Mouse (Mus musculus): ENCODE data around the gene Arhgap23. TPM values are rescaled to one million over a fixed set of nuclear protein-coding genes. Genes with fewer than 3 reads are reported as not detected.

Arhgap23 gene
- polyA plus RNA-seq, 1 experiment from 2014 or later, result 7.9 TPM

DNA sequence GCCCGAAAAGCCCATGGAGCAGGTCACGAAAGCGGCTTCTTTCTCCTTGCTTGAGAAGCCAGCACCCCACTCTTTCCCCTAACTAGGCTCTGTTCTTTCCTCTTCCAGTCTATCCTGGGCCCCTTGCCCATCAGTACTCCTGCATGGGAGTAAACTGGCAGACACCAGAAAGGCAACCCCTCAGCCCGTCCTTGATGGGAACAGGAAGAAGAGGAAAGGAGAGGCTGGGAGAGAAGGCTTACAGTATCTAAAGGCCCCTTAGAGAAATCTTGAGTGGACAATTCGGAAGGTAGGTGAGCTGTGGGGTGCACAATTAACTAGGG is 119.9 kb downstream of the Arhgap23 start:
- H3K27me3 ChIP-seq (ENCODE audit: insufficient read depth, low read length), result peaks cover 69% of the 10 kb centered on the region
- ATAC-seq (ENCODE audit: insufficient read depth) (no peak), DNase-seq (no peak)
- 26% methylated on average over 5 of the region's 5 CpGs for WGBS
- H3K4me2 ChIP-seq, result no peak overlapping the region
- H3K4me3 ChIP-seq (ENCODE audit: low read depth, low read length), result peak overlapping the region; percentile 23; the same call in 1 of the 2 replicates
- no peak for TF ChIP-seq CTCF (IDR thresholded peaks at IDR 0.05; ENCODE audit: low read depth)
- no peak overlapping the region for H3K9ac ChIP-seq
- H3K36me3 ChIP-seq (ENCODE audit: insufficient read depth), result no peaks in the 10 kb centered on the region
- H3K9me3 ChIP-seq (ENCODE audit: low read depth, low read length), result no peaks in the 10 kb centered on the region
- no peak overlapping the region for H3K27ac ChIP-seq (ENCODE audit: low read depth)
- peaks cover 8% of the 10 kb centered on the region for H3K4me1 ChIP-seq (ENCODE audit: insufficient read depth)

DNA sequence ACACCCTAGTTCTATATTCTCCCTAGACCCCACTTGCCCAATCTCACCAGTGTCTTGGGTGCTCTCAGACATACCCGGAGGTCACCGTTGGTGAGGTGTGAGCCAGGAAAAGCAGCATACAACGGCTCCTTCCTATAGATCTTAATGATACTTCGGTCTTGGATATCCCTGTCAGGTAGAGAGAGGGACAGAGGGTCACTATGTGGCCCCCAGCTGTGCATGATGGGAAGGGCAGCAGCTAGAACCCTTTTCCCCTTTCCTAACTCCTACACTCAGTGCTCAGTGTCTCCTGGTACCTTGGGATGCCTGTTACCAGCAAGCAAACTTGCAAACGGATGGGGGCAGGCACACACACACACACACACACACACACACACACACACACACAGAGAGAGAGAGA is 120.3 kb downstream of the Arhgap23 start:
- Histone ChIP-seq H3K36me3 (ENCODE audit: insufficient read depth) (no peaks in the 10 kb centered on the region), H3K4me1 (ENCODE audit: insufficient read depth) (peaks cover 8% of the 10 kb centered on the region), H3K27me3 (ENCODE audit: insufficient read depth, low read length) (peaks cover 69% of the 10 kb centered on the region), H3K4me3 (ENCODE audit: low read depth, low read length) (no peak overlapping the region), H3K27ac (ENCODE audit: low read depth) (no peak overlapping the region), H3K4me2 (no peak overlapping the region), H3K9ac (no peak overlapping the region), H3K9me3 (ENCODE audit: low read depth, low read length) (no peaks in the 10 kb centered on the region)
- DNase-seq (no peak), ATAC-seq (ENCODE audit: insufficient read depth) (no peak)
- whole genome bisulfite sequencing, result 50% methylated on average over 5 of the region's 5 CpGs
- TF ChIP-seq CTCF (IDR thresholded peaks at IDR 0.05; ENCODE audit: low read depth), result no peak

DNA sequence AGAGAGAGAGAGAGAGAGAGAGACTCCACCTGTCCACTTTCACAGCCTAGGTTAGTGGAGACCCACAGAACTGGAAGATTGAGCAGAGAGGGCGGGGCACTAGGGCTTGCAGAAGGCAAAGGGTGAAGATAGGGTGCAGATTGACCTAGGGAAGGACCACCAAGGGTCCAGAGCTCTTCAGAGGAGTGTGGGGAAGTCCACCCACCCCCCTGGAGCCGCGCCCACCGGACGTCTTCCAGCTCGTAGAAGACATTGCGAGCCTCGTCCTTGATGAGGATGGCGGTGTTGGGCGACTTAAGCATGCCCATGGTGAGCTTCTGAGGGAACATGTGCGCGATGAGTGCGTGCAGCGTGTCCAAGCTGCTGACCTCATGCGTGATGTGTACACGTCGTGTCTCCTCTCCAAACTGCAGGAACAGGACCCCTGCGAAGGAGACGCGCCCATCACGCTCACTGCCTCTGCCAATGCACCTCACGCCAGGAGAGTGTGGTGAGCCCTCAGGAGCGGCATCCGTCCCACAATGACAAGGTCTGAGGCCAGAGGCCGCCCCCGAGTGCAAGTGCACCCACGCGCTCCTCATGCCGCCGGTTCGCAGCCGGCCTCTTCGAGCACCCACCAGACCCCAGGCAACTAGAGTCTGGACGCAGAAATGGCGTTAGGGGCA is 120.9 kb downstream of the Arhgap23 start:
- no peak overlapping the region for H3K27ac ChIP-seq (ENCODE audit: low read depth)
- ATAC-seq (ENCODE audit: insufficient read depth) (no peak), DNase-seq (no peak)
- no peak for TF ChIP-seq CTCF (IDR thresholded peaks at IDR 0.05; ENCODE audit: low read depth)
- peak overlapping the region; percentile 69 for H3K4me2 ChIP-seq
- peaks cover 8% of the 10 kb centered on the region for H3K4me1 ChIP-seq (ENCODE audit: insufficient read depth)
- no peaks in the 10 kb centered on the region for H3K36me3 ChIP-seq (ENCODE audit: insufficient read depth)
- H3K27me3 ChIP-seq (ENCODE audit: insufficient read depth, low read length), result peaks cover 69% of the 10 kb centered on the region
- WGBS, result 10% methylated on average over 35 of the region's 35 CpGs
- H3K9ac ChIP-seq, result no peak overlapping the region
- peak overlapping the region; percentile 35 for H3K4me3 ChIP-seq (ENCODE audit: low read depth, low read length)
- no peaks in the 10 kb centered on the region for H3K9me3 ChIP-seq (ENCODE audit: low read depth, low read length)

DNA sequence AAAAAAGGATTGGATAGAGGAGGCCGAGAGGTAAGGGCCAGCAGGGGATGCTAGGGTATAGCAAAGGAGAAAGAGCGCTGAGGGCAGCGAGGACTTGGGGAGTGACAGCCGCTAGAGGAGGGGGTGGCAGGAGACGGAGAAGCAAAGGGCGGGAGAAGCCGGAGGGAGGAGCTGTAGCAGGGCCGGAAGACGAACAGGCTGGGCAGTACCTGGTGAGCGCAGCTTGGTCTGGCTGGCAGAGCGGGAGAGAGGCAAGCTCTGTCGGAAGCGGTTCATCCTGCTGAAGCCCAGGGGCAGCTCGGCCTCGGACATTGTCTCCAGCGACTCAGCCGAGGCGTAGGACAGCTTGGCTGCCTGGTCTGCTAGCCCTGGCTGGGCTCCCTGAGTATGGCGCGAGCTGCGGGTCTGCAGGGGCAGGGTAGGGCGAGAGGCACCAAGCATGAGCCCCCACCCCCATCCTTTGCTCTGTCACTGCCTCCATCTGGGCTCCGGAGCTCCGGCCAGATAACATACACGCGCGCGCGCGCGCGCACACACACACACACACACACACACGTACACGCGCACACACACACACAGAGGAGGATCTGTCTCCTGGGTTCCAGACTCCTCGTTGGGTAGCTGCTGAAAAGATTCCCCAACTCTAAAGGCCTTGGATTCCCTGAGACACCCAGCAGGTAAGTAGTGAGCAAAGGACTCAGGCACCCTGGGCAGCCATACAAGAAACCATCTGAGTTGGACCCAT is 121.7 kb downstream of the Arhgap23 start:
- WGBS, result under 1% methylated on average over 36 of the region's 36 CpGs
- Histone ChIP-seq H3K4me1 (ENCODE audit: insufficient read depth) (peaks cover 8% of the 10 kb centered on the region), H3K9ac (no peak overlapping the region; the same call in 1 of the 2 replicates), H3K9me3 (ENCODE audit: low read depth, low read length) (no peaks in the 10 kb centered on the region), H3K4me2 (peak overlapping the region; percentile 69), H3K4me3 (ENCODE audit: low read depth, low read length) (peak overlapping the region; percentile 35), H3K27ac (ENCODE audit: low read depth) (no peak overlapping the region), H3K27me3 (ENCODE audit: insufficient read depth, low read length) (peaks cover 69% of the 10 kb centered on the region), H3K36me3 (ENCODE audit: insufficient read depth) (no peaks in the 10 kb centered on the region)
- ATAC-seq (ENCODE audit: insufficient read depth), result peak; percentile 25; the same call in 1 of the 2 replicates
- DNase-seq, result peak; percentile 58
- peak; percentile 59 for TF ChIP-seq CTCF (IDR thresholded peaks at IDR 0.05; ENCODE audit: low read depth)

DNA sequence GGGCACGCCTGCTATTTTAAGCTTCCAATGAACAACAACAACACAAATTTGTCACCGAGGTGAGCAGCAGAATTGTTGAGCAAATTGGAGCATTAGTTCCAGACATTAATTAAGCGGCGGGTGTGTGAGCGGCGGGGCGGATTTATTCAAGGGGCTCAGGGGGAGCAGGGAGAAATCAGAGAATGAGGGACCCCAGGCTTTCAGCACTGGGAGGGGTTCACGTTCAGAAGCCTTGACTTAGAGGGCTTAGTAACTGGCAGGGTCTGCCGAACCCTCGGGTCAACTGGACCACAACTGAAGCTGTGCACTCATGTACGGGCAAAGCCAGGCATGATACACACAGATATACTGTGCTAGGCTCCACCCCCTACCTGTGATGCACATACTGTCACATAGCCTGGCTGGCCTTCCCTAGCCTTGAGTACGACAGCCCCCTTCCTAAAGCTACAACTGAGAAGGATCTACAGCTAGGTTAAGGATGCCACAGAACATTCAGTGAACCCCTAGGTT is 122.3 kb downstream of the Arhgap23 start:
- peak overlapping the region; percentile 35; the same call in 1 of the 2 replicates for H3K4me3 ChIP-seq (ENCODE audit: low read depth, low read length)
- no peak for ATAC-seq (ENCODE audit: insufficient read depth)
- TF ChIP-seq CTCF (IDR thresholded peaks at IDR 0.05; ENCODE audit: low read depth), result no peak
- H3K4me2 ChIP-seq, result peak overlapping the region; percentile 69
- WGBS, result 36% methylated on average over 12 of the region's 12 CpGs
- H3K9ac ChIP-seq, result no peak overlapping the region
- no peaks in the 10 kb centered on the region for H3K36me3 ChIP-seq (ENCODE audit: insufficient read depth)
- H3K27me3 ChIP-seq (ENCODE audit: insufficient read depth, low read length), result peaks cover 63% of the 10 kb centered on the region
- H3K4me1 ChIP-seq (ENCODE audit: insufficient read depth), result peaks cover 8% of the 10 kb centered on the region
- no peak overlapping the region for H3K27ac ChIP-seq (ENCODE audit: low read depth)
- no peaks in the 10 kb centered on the region for H3K9me3 ChIP-seq (ENCODE audit: low read depth, low read length)
- no peak for DNase-seq

DNA sequence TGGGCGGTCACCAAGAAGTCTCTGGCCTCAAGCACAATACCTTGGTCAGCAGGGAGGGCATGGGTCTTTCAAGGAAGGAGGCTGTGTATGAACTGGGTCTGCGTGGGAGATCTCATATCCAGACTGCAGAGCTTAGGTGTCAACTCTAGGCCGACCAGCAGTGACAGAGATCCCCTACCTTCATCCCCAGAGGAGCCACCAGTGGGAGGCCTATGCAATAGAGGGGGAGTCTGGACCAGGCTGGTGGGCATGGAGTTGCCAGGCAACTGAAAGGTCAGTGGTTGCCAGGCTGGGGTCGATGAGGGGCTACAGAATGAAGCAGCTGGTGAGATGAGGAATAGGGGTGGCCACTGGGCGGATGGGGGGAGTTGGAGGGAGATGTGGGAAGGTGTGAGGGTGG is 124.3 kb downstream of the Arhgap23 start:
- H3K9ac ChIP-seq, result no peak overlapping the region
- H3K4me2 ChIP-seq, result no peak overlapping the region
- ATAC-seq (ENCODE audit: insufficient read depth), result no peak
- no peaks in the 10 kb centered on the region for H3K36me3 ChIP-seq (ENCODE audit: insufficient read depth)
- no peak overlapping the region for H3K27ac ChIP-seq (ENCODE audit: low read depth)
- peaks cover 49% of the 10 kb centered on the region for H3K27me3 ChIP-seq (ENCODE audit: insufficient read depth, low read length)
- no peaks in the 10 kb centered on the region for H3K9me3 ChIP-seq (ENCODE audit: low read depth, low read length)
- no peak for TF ChIP-seq CTCF (IDR thresholded peaks at IDR 0.05; ENCODE audit: low read depth)
- WGBS, result 60% methylated on average over 5 of the region's 5 CpGs
- peaks cover 4% of the 10 kb centered on the region; the same call in 1 of the 2 replicates for H3K4me1 ChIP-seq (ENCODE audit: insufficient read depth)
- DNase-seq, result no peak
- no peak overlapping the region for H3K4me3 ChIP-seq (ENCODE audit: low read depth, low read length)

DNA sequence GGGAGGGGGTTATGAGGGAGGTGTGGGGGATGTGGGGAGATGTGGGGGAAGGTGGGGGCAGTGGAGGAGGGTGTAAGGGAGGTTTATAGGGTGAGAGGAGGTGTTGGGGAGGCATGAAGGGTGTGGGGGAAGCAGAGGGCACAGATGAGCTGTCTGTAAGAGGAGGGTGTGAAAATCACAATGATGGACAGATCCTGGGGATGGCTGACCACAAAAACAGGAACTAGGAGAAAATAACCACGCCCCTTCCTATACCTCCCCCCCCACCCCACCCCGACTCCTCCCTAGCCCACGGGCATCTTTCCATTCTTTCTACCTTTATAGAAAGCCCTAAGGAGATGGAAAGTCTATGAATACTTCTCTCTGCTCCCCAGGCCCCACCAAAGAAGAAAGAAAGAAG is 124.8 kb downstream of the Arhgap23 start:
- Histone ChIP-seq H3K27ac (ENCODE audit: low read depth) (no peak overlapping the region), H3K4me1 (ENCODE audit: insufficient read depth) (peaks cover 4% of the 10 kb centered on the region; the same call in 1 of the 2 replicates), H3K4me3 (ENCODE audit: low read depth, low read length) (no peak overlapping the region), H3K9ac (no peak overlapping the region), H3K36me3 (ENCODE audit: insufficient read depth) (no peaks in the 10 kb centered on the region), H3K9me3 (ENCODE audit: low read depth, low read length) (no peaks in the 10 kb centered on the region), H3K27me3 (ENCODE audit: insufficient read depth, low read length) (peaks cover 49% of the 10 kb centered on the region), H3K4me2 (no peak overlapping the region)
- WGBS, result 44% methylated on average over 3 of the region's 3 CpGs
- DNase-seq (no peak), ATAC-seq (ENCODE audit: insufficient read depth) (no peak)
- no peak for TF ChIP-seq CTCF (IDR thresholded peaks at IDR 0.05; ENCODE audit: low read depth)

Data from lung, embryonic 14.5 days (tissue).